Mouse (Mus musculus) cerebellum, adult 2 months (tissue): ENCODE results near the gene Ntan1. TPM values are rescaled to one million over a fixed set of nuclear protein-coding genes. Genes with fewer than 3 reads are reported as not detected.

Experiments used
- DNase-seq, 2 experiments: peaks; one replicate each; pipeline ENCODE4 v3.0.0; 2021
- H3K27ac ChIP-seq: fragments of 200-500 bp; 2 replicates; pipeline ENCODE4 v1.5.1; 2012; ENCODE audit warnings: low read length, control low read depth, inconsistent platforms; ENCODE audit not compliant: insufficient read depth
- H3K27me3 ChIP-seq: fragments of 200-500 bp; 2 replicates; pipeline ENCODE4 v1.6.1; 2012; ENCODE audit warnings: inconsistent platforms, mild to moderate bottlenecking, low read length, moderate library complexity; ENCODE audit not compliant: control insufficient read depth, insufficient read depth
- H3K4me1 ChIP-seq: fragments of 200-500 bp; 2 replicates; pipeline ENCODE4 v1.6.1; 2011; ENCODE audit warnings: low read length; ENCODE audit not compliant: control insufficient read depth, insufficient read depth
- H3K4me3 ChIP-seq: fragments of 200-500 bp; replicated peaks from 2 replicates; pipeline ENCODE3; 2011; ENCODE audit warnings: mild to moderate bottlenecking, low read depth, low read length, control low read depth; ENCODE audit not compliant: insufficient read depth
- CTCF ChIP-seq: fragments of 200-500 bp; IDR thresholded peaks from 2 replicates; pipeline ENCODE4 v1.5.1; 2011; ENCODE audit warnings: low read depth, mild to moderate bottlenecking, control low read depth, low read length, moderate library complexity, borderline replicate concordance; ENCODE audit not compliant: insufficient read depth
- POLR2A ChIP-seq: fragments of 200-500 bp; IDR thresholded peaks from 2 replicates; pipeline ENCODE4 v1.6.1; 2011; ENCODE audit warnings: low read length, control low read depth, borderline replicate concordance; ENCODE audit not compliant: insufficient read depth
- WGBS: fragments of 180-500 bp; shearing (Covaris S2); methylation state at CpG from one replicate; pipeline ENCODE4 v1.1.7; 2018; 5-methylcytosine and 5-hydroxymethylcytosine counted together
- polyA plus RNA-seq: library from polyadenylated mRNA; depleted of rRNA; stranded (reverse); fragments of >200 nt; gene quantifications from 2 replicates; pipeline ENCODE4 v1.2.3, GENCODE M21; 2012

Ntan1 gene
- polyA plus RNA-seq, 1 experiment: 121 TPM

DNA sequence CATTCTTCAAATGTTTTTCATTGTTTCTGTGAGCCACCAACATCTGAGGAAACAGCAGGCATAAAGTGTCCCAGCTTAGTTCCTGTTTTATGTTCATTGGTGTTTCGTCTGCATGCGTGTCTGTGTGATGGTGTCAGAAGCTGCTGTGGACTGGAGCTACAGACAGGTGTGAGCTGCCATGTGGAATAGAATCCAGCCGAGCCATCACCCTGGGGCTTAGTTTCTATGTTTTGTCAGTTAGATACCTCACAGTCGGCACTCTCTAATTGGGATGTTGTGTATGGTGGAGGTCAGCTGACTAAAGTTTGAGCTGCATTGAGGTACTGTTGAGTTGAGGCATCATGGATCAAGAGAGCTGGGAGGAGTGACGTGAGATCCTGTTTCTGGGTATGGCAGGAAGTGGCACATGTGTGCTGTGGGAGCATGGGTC lies 21.9 kb upstream of the Ntan1 start:
- peaks cover 3% of the 10 kb centered on the region for H3K4me1 ChIP-seq
- no peak for DNase-seq
- no peaks in the 10 kb centered on the region for H3K27me3 ChIP-seq
- H3K27ac ChIP-seq: no peak overlapping the region
- TF ChIP-seq POLR2A: no peak
- TF ChIP-seq CTCF: no peak
- WGBS: 91% methylated on average over 5 of the region's 5 CpGs
- no peak overlapping the region for H3K4me3 ChIP-seq

DNA sequence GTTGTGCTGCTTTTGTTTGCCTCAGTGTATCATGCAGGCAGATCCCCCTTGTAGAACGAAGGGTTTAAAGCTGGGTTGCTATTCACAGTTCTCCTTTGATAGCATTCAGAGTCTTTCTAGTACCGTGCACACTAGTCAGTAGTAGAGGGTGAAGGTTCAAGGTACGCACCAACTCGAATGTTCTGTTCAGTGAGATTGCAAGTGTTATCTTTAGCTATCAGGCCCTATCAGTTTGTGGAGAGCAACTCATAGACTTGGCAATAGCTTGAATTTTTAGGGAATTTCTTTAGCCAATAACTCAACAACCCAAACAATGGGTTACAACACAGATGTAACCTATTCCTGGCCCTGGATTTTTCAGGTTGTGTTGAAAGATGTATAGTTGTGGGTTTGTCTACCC lies 17.4 kb upstream of the Ntan1 start:
- H3K4me1 ChIP-seq: peaks cover 3% of the 10 kb centered on the region
- WGBS: 96% methylated on average over 4 of the region's 4 CpGs
- no peaks in the 10 kb centered on the region for H3K27me3 ChIP-seq
- DNase-seq: no peak
- no peak overlapping the region for H3K27ac ChIP-seq
- no peak overlapping the region for H3K4me3 ChIP-seq
- TF ChIP-seq CTCF: no peak
- TF ChIP-seq POLR2A: no peak

DNA sequence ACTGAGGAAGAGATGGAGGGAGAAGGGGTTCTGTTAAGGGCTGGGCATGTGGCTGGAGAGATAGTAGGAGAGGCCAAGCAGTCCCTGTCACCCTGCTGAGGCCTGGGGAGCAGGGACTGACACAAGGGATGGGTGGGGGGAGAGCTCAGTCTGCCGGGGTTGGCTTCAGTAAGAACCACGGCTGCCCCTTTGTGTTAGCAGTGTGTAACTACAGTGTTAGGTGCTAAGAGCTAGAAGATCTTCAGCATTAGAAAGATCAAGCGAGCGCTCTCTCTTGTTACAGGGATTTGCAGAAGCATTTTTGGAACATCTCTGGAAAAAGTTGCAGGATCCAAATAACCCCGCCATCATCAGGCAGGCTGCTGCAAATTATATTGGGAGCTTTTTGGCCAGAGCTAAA lies 14.0 kb upstream of the Ntan1 start:
- no peaks in the 10 kb centered on the region; the same call in 1 of the 2 replicates for H3K4me1 ChIP-seq
- 55% methylated on average over 5 of the region's 5 CpGs for WGBS
- H3K4me3 ChIP-seq: no peak overlapping the region
- no peak for DNase-seq
- H3K27ac ChIP-seq: peak overlapping the region; percentile 73
- no peaks in the 10 kb centered on the region for H3K27me3 ChIP-seq
- TF ChIP-seq POLR2A (no peak), CTCF (peak; percentile 40; the same call in 1 of the 2 replicates)

DNA sequence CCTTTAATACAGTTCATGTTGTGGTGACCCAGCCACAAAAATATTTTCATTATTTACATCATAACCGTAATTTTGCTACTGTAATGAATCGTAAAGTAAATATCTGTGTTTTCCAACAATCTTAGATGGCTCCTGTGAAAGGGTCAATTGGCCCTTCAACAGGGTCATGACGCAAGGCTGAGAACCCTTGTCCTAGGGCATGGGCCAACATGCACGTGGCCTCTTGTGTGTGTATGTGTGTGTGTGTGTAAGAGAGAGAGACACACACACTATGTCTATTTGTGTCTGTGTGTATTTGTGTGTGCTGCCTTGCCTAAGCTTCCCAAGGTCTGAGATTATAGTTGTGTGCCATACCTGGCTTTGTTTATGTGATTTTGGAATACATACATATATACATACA lies 11.0 kb upstream of the Ntan1 start:
- DNase-seq: no peak
- Histone ChIP-seq H3K4me3 (no peak overlapping the region), H3K4me1 (no peaks in the 10 kb centered on the region; the same call in 1 of the 2 replicates), H3K27ac (no peak overlapping the region), H3K27me3 (no peaks in the 10 kb centered on the region)
- no peak for TF ChIP-seq POLR2A
- TF ChIP-seq CTCF: no peak
- 97% methylated on average over 4 of the region's 4 CpGs for WGBS

DNA sequence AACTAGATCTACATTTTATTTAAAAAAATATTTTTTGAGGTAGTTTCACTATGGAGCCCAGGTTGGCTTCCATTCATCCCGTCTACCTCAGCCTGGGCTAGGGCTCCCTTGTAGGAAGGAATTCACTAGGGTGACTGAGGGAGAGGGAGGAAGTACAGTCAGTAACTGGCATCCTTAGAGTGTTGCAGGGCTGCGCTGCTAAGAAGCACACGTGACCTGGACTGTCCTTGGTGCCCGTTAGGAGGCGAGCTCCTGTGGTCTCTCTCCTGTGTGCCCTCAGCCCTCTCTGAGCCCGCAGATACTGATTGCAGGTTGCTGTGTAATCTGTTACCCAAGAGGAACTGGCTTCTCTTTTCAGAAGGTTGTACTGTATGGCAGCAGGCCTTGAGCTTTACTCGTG lies 10.2 kb upstream of the Ntan1 start:
- DNase-seq: no peak
- Histone ChIP-seq H3K27me3 (no peaks in the 10 kb centered on the region), H3K4me3 (no peak overlapping the region), H3K27ac (no peak overlapping the region), H3K4me1 (no peaks in the 10 kb centered on the region; the same call in 1 of the 2 replicates)
- TF ChIP-seq POLR2A: no peak
- TF ChIP-seq CTCF: no peak
- WGBS: 92% methylated on average over 7 of the region's 7 CpGs

DNA sequence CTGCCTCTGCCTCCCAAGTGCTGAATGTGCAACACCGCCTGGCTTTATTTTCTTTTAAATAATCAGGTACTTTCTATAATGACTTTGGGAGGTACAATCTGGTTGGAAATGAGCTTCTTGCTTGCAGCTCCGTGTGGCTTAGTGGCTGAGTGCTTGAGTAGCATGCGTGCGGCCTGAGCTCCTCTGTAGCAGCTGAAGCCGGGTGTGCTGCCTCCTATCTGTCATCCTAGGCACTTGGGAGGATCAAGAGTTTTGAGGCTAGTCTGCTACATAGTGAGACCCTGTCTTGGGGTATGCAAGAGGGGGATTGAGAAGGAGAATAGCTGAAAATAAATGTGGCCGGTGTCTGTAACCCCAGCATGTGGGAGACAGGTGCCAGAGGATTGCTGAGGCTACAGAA lies 6.5 kb upstream of the Ntan1 start:
- DNase-seq: no peak
- WGBS: 95% methylated on average over 6 of the region's 6 CpGs
- no peaks in the 10 kb centered on the region for H3K27me3 ChIP-seq
- no peaks in the 10 kb centered on the region for H3K4me1 ChIP-seq
- no peak overlapping the region for H3K27ac ChIP-seq
- TF ChIP-seq POLR2A: no peak
- TF ChIP-seq CTCF: no peak
- H3K4me3 ChIP-seq: no peak overlapping the region

DNA sequence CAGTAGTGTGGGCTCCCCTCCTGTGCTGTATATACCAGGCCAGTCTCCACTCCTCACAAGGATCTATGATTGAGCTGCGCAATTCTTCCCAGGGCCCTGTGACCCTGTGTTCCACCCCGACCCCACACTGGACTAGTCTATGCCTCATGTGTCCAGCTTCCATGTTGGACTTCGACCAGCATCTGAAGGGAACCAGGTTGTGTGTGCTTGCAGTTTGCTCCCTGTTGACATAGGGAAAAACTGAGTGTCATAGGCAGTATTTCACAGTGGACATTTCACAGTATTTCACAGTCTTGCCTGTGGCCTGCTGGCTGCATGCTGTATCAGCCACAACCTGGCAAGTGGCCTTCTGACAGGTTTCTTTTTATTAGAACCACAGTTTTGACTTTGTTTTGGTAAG lies 5.4 kb upstream of the Ntan1 start:
- Histone ChIP-seq H3K27ac (no peak overlapping the region), H3K27me3 (no peaks in the 10 kb centered on the region), H3K4me1 (no peaks in the 10 kb centered on the region), H3K4me3 (no peak overlapping the region)
- TF ChIP-seq CTCF (no peak), POLR2A (no peak)
- WGBS: 97% methylated on average over 3 of the region's 3 CpGs
- no peak for DNase-seq

DNA sequence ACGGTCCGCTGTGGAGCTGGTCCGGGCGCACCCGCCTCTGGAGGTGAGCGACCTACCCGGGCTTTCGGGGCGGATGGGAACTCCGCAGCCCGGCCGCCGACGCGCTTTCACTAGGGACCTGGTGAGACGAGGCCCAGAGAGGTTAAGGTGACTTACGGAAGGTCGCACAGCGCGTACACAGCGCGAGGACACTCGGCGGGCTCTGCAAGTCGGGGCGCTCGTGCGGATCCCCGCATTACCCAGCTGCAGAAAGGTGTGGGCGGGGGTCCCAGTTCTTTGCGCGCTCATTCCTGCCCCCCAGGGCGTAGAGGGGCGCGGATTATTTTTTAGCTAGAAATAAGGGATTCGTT lies 724 bp downstream of the Ntan1 start:
- DNase-seq: no peak
- peak overlapping the region; percentile 68 for H3K4me3 ChIP-seq
- under 1% methylated on average over 36 of the region's 36 CpGs for WGBS
- TF ChIP-seq CTCF (no peak), POLR2A (no peak)
- H3K27me3 ChIP-seq: no peaks in the 10 kb centered on the region
- no peaks in the 10 kb centered on the region; the same call in 1 of the 2 replicates for H3K4me1 ChIP-seq
- H3K27ac ChIP-seq: peak overlapping the region; percentile 40

DNA sequence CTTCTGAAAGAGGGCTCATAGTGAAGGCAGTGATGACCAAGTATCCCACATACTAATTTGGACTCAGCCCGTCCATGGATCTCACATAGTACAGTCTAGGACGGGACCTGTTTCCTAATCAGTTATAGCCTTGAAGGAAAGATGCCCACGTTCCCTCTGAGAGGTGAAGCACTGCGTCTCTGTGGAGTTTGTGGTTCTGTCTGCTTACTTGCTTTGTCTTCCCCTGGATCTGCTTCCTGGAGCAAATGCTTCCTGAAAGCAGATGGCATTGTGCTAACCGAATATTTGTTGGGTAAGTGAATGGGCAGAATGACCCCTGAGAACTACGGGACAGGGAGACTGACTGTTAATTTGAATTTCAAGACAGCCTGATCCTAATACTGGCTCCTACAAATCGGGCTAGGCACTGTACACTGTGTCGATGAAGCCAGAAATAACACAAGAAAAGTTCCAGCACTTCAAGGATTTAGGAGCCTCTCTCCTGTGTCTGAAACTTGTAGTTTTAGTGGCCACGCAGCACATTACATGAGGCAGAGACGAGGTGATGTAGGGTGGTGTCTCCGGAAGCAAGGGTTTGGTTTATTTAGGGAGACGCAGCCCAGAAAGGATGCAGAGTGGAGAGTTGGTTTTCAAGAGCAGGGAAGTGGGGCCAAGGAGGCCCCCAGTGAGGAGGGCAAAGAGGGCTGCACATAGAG lies 1.3 kb downstream of the Ntan1 start:
- Histone ChIP-seq H3K4me3 (peak overlapping the region; percentile 68), H3K27ac (0 out of 2 replicates have a peak overlapping the region, but pooled peaks have one; percentile 40), H3K4me1 (no peaks in the 10 kb centered on the region; the same call in 1 of the 2 replicates), H3K27me3 (no peaks in the 10 kb centered on the region)
- DNase-seq: no peak
- 20% methylated on average over 12 of the region's 12 CpGs for WGBS
- TF ChIP-seq POLR2A (no peak), CTCF (no peak)
